Mouse (Mus musculus): ENCODE results near the gene Mroh2a.

DNA sequence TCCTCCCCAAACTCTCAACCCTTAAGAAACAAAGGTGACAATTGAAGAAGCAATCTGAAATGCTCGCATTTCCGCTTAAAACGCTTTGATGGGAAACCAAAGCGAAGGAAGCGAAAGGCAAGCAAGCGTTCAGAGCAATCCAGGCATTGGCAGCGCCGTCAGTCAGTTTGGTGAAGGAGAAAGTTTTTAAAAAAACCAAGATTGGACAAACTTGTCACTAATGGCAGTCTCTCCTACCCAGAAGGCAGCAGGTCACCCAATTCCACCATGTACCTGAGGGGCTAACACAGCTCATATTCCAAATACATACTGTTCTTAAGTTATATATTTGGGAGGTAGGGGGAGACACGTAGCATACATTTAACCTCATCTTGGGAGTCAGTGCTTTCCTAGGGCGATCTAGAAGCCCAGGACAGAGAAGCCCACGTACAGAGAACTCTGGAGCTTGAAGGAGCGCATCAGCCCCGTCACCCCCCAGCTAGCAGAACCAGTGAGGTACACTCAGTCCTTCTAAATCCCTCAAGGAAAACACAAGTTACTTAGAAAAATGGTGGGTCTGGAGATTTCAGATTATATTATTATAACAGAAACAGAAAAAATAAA, 48.4 kb downstream of the Mroh2a start:
- TF ChIP-seq CTCF (IDR thresholded peaks at IDR 0.05) (no peak), POLR2A (IDR thresholded peaks at IDR 0.05; ENCODE audit: insufficient read depth, low read depth, low read length) (no peak), EP300 (IDR thresholded peaks at IDR 0.05; ENCODE audit: insufficient read depth, low read depth, low read length) (no peak)

All from heart, adult 2 months (tissue).